Mouse (Mus musculus) inflammation-experienced regulatory T-cells (primary cell): ENCODE results near the gene Olfr181. TPM values are rescaled to one million over a fixed set of nuclear protein-coding genes. Genes with fewer than 3 reads are reported as not detected.

Source experiments
- polyA plus RNA-seq, 2 experiments: library from polyadenylated mRNA; unstranded; fragments of 100-300 nt; shearing (Covaris generic); gene quantifications; one replicate each; pipeline ENCODE4 v1.2.1; 2017

Olfr181 gene
- not detected for polyA plus RNA-seq

DNA sequence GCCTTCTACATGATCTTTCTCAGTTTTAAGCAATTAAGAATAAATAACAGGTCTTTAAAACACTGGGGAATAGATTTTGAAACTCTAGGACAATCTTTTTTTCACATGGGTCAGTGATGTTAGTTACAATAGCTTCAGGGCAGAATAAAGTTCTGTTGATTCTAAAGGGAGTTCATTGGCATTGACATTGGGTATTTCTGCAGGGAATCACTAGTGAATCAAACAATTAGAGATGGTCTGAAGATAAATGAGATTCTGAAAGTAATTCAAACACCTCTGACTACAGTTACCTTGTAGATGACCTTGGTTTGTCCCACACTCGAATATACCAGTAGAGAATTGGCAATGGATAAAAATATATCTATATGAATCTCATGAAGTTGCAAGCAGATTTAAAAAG, at the start of gene Olfr181:
Olfr181 (minus strand) TSS at position 101 of the 400 bp plus-strand sequence.

DNA sequence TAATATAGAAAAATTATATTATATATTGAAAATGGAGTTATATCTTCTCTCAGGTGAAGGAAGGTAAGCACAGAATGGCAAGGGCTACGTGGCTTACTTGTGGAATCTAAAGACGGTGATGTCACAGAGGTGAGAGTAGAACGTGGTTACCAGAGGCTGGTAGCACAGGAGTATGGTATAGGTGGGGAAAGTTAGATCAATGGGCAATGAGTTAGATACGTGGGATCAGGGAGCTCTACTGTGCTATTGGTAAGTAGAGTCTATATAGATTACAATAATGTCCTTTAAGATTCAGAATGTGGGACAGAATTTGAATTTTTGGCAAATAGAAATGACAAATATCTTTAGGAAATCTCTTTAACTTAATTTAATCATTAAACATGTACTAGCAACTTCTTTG, 737 bp upstream of the Olfr181 start, which contains the start of gene Olfr180:
Olfr180 (minus strand) TSS at position 101 of the 400 bp plus-strand sequence.

DNA sequence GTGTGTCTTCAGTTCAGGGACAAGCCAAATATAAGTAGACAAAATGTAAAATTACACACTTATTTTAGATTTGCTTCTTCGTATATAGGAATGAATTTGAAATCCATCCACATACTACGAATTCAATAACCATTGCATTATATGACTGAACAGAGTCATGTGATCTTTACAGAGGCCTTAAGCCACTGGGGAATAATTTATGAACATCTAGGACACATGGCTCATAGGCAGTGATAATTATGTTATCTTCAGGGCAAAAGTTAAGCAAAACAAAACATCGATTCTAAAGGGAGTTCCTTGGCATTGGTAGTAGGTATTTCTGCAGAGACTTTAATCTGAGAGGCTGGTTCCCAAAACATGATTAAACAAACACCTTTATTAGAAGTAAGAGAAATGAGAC, 36.6 kb downstream of the Olfr181 start, which contains the start of gene Olfr178:
Olfr178 (minus strand) TSS at position 101 of the 400 bp plus-strand sequence.

Other genes with a start within 250 kb of the Olfr181 start
- 10 to 100 TPM in 1 of 2 experiments, 1 to 10 TPM in 1; 9.4 to 77.5 TPM for gene Gpr15, start 209.7 kb downstream of the Olfr181 start, polyA plus RNA-seq
- gene Cldnd1, start 200.8 kb downstream of the Olfr181 start, polyA plus RNA-seq, result 100 to 1,000 TPM; 111 to 199 TPM
- not detected for gene Olfr172, start 165.6 kb downstream of the Olfr181 start, polyA plus RNA-seq
- gene Olfr173, start 128.5 kb downstream of the Olfr181 start, polyA plus RNA-seq, result 1 to 10 TPM in 1 of 2 experiments, under 1 TPM in 1; 0.94 to 3.2 TPM
- gene Olfr175-ps1, start 102.0 kb downstream of the Olfr181 start, polyA plus RNA-seq, result not detected
- gene Olfr177, start 54.0 kb downstream of the Olfr181 start, polyA plus RNA-seq, result under 1 TPM in 1 of 2 experiments, not detected in 1; 0.06 TPM
- 1 to 10 TPM in 1 of 2 experiments, not detected in 1; 1.7 TPM for gene Olfr178, start 36.7 kb downstream of the Olfr181 start, polyA plus RNA-seq
- gene Olfr180, start 637 bp upstream of the Olfr181 start, polyA plus RNA-seq, result not detected
- under 1 TPM in 1 of 2 experiments, not detected in 1; 0.24 TPM for gene Olfr183, start 66.6 kb upstream of the Olfr181 start, polyA plus RNA-seq
- gene Olfr186, start 101.5 kb upstream of the Olfr181 start, polyA plus RNA-seq, result under 1 TPM in 1 of 2 experiments, not detected in 1; 0.18 TPM
- under 1 TPM in 1 of 2 experiments, not detected in 1; 0.92 TPM for gene Olfr187, start 111.0 kb upstream of the Olfr181 start, polyA plus RNA-seq
- under 1 TPM; 0.05 to 0.07 TPM for gene Olfr190, start 149.2 kb upstream of the Olfr181 start, polyA plus RNA-seq
- under 1 TPM in 1 of 2 experiments, not detected in 1; 0.20 TPM for gene Olfr191, start 161.1 kb upstream of the Olfr181 start, polyA plus RNA-seq
- gene Olfr193, start 183.1 kb upstream of the Olfr181 start, polyA plus RNA-seq, result not detected
- under 1 TPM in 1 of 2 experiments, not detected in 1; 0.18 TPM for gene Olfr194, start 192.3 kb upstream of the Olfr181 start, polyA plus RNA-seq
- not detected for gene Olfr195, start 218.3 kb upstream of the Olfr181 start, polyA plus RNA-seq
- gene Olfr196, start 241.7 kb upstream of the Olfr181 start, polyA plus RNA-seq, result 1 to 10 TPM in 1 of 2 experiments, under 1 TPM in 1; 0.30 to 2.8 TPM